Mouse (Mus musculus): ENCODE results near the gene Gm14862.

Gm14862 gene

GRCm38 (mm10) chrX:9222412-9223221, 34.1 kb downstream of the Gm14862 start:
- DNase-seq = peak; percentile 23

DNA sequence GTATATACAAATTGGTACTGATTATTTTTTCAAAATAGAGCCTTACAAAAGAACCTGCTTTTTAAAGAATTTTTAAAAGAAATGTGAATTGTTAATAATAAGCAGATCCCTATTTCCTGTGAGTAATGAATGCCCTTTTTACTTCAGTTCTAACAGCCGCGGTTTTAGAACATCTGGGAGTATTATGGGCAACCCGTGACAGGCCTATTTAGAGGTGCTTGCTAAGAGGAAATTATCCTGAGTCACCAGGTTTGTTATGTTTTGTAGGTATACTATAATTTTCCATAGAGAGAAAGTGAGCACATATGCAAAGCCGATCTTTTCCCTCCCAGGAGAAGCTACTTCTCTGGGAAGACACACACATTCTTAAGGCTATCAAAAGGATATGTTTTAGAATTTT, 35.0 kb downstream of the Gm14862 start:
- DNase-seq = no peak

DNA sequence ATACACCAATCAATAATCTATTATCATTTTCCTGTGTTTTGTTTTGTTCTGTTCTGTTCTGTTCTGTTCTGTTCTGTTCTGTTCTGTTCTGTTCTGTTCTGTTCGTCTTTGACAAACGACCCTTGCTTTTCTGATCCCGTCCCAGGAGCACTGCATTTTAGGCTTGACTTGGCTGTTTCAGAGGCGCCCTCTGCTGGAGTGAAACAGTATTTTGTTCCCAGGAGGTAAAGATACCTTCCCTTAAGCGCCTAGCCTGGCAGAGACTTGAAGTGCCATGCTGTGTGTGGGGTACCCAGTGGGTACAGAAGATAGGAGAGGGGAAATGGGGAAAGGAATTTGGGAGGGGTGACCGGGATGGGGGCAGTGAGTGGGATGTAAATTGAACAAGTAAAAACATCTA, 35.5 kb downstream of the Gm14862 start:
- DNase-seq = peak; percentile 72

DNA sequence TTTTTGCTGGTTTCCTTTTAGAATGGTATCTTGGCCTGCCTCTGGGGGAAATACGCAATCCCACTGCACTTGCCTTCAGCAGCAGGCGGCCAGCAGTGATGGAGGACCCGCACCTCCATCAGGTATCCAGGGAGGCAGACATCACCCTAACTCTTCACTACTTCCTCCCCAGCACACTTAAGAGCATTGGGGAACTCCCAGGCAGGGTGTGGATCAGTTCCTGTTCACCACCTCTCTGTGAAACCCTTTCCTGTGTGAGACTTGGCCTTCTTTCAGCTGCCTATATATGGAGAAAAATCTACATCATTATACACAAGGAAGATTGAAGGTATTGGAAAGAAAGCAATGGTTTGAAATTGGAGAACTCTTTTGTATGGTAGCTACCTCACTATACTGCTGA, 37.1 kb downstream of the Gm14862 start:
- DNase-seq = peak; percentile 4

DNA sequence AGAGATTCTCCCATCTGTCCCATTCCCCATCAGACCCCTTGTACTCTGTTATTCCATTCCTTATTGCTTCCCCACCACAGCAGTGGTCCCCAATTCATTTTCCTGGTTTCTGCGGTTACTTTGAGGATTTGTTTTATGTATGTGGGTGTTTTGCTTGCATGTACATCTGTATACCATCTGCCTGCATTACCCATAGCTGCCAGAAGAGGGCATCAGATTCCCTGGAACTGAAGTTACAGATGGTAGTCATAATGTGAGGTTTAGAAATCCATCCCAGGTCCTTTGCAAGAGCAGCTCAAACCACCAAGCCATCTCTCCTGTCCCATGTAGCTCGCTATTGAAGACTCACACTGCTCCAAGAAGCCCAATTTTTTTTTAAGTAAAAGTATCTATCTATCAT, 40.5 kb downstream of the Gm14862 start:
- DNase-seq = no peak

- no peak for DNase-seq
Measured at GRCm38 (mm10) chrX:9205121-9205520, 51.6 kb downstream of the Gm14862 start.

GRCm38 (mm10) chrX:9202781-9203405, 53.8 kb downstream of the Gm14862 start:
- no peak for DNase-seq

DNA sequence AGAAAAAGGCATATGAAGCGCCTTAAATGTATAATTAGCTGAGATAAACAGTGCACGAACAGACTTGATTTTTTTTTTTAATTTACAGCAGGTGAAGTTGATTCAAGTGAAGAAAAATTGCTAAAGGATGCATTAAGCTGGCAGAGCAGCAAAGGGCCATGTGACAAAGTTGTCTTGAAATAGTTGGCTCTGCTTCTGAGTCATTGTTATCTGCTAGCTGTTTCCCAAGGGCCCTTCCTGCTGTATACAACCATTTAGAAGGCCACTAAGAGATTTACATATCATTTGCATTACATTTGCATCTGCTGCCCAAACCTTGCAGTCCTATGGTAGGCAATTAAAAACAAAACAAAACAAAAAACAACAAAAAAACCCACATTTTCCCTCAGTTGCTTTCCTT, 54.7 kb downstream of the Gm14862 start:
- DNase-seq = no peak

Data from lung, postnatal 36 days (tissue).